Mouse (Mus musculus): ENCODE results near the gene Tnfrsf1b.

DNA sequence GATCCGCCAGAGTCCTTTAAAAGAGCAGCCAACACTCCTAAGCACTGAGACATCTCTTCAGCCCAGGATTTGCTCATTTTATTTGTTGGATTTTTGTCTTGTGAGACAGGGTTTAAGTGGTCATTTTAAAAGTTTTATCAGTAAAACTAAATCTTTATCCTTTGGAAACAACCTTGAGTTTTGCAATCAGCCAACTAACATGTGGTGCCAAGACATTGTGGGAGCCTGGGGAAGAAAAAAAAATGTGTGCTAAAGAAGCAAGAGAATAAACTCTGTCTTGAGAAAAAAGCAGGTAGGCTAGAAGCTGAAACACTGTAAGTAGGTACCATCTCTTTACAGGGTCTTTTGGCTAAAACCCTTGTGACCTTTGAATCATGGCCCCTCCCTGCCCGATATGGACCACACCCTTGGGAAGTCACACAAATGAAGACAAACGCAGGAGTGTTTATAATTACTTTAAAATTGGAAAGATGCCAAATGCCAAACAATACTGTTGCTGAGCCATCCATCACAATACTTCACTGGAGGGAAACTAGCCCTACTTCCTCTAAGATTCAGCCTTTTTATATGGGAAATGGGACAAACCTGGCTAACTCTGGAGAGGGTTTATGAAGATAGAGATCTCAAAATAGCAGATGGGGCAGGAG, 32.2 kb upstream of the Tnfrsf1b start:
- TF ChIP-seq CTCF (IDR thresholded peaks at IDR 0.05; ENCODE audit: borderline replicate concordance, insufficient read depth, low read depth, low read length) (no peak), POLR2A (IDR thresholded peaks at IDR 0.05; ENCODE audit: borderline replicate concordance, insufficient read depth, low read length) (no peak)

Measured in cerebellum, adult 2 months (tissue).